9 mouse cellular contexts compared by ENCODE assay signal in genomic region chr5:77089294-77089693, GRCm38 (mm10). TPM values are rescaled to one million over a fixed set of nuclear protein-coding genes. Genes with fewer than 3 reads are reported as not detected.
A peak's percentile ranks its signal among the peaks of the same experiment; 100 is the strongest.
DNase-seq lines count a peak whose midpoint lies in the region; ATAC-seq and TF ChIP-seq lines count a peak whose summit lies in the region.
"Had no signal": no experiment of that assay in that cellular context is flagged by ENCODE, and none has a peak within 500 bp of the region (broad histone marks: within the 10 kb centered on the region; RNA-seq: fewer than 3 reads in every experiment).

No protein-coding gene starts in this region.

- no peaks in the 10 kb centered on the region for H3K36me3 ChIP-seq in testis, adult 2 months (ENCODE audit: control insufficient read depth, insufficient read depth, low read length)
- H3K36me3 ChIP-seq in forebrain, postnatal 0 days (ENCODE audit: insufficient read depth), result no peaks in the 10 kb centered on the region
- H3K36me3 ChIP-seq in hindbrain, embryonic 14.5 days (replicated peaks; ENCODE audit: control insufficient read depth, insufficient read depth), result no peaks in the 10 kb centered on the region
- 0 out of 2 replicates have a peak, but pooled peaks cover 2% of the 10 kb centered on the region for H3K36me3 ChIP-seq in liver, postnatal 0 days (replicated peaks; ENCODE audit: insufficient read depth, low read length)

- peak; percentile 59; the same call in 1 of the 2 replicates for TF ChIP-seq CTCF in testis, adult 2 months (IDR thresholded peaks at IDR 0.05; ENCODE audit: control insufficient read depth, insufficient read depth, insufficient replicate concordance, low read depth, low read length)
- TF ChIP-seq CTCF in forebrain, postnatal 0 days (IDR thresholded peaks at IDR 0.05; ENCODE audit: low read depth), result peak; percentile 75
- peak; percentile 86 for TF ChIP-seq CTCF in liver, postnatal 0 days (IDR thresholded peaks at IDR 0.05; ENCODE audit: low read depth)

- TF ChIP-seq POLR2A in testis, adult 2 months (IDR thresholded peaks at IDR 0.05; ENCODE audit: control insufficient read depth, low read depth, low read length), result no peak

- no peak overlapping the region for H3K9ac ChIP-seq in forebrain, postnatal 0 days
- H3K9ac ChIP-seq in hindbrain, embryonic 14.5 days, result no peak overlapping the region
- no peak overlapping the region for H3K9ac ChIP-seq in liver, postnatal 0 days (replicated peaks)
- H3K9ac ChIP-seq: neural tube, embryonic 12.5 days had no signal

- H3K4me3 ChIP-seq in testis, adult 2 months (ENCODE audit: control insufficient read depth, low read depth, low read length), result no peak overlapping the region
- no peak overlapping the region for H3K4me3 ChIP-seq in forebrain, postnatal 0 days (ENCODE audit: low read depth, low read length)
- H3K4me3 ChIP-seq in hindbrain, embryonic 14.5 days (replicated peaks; ENCODE audit: low read length), result no peak overlapping the region
- no peak overlapping the region for H3K4me3 ChIP-seq in liver, postnatal 0 days (ENCODE audit: low read depth, low read length)
- H3K4me3 ChIP-seq: neural tube, embryonic 12.5 days had no signal

- 29% methylated on average over 1 of the region's 1 CpGs for WGBS in forebrain, postnatal 0 days
- 50% methylated on average over 1 of the region's 1 CpGs for WGBS in hindbrain, embryonic 14.5 days
- 33% methylated on average over 1 of the region's 1 CpGs for WGBS in liver, postnatal 0 days (ENCODE audit: insufficient replicate concordance)

- H3K4me2 ChIP-seq in forebrain, postnatal 0 days (ENCODE audit: low read depth), result no peak overlapping the region
- no peak overlapping the region for H3K4me2 ChIP-seq in hindbrain, embryonic 14.5 days (replicated peaks)
- H3K4me2 ChIP-seq in liver, postnatal 0 days (ENCODE audit: low read depth, low read length), result no peak overlapping the region
- H3K4me2 ChIP-seq: neural tube, embryonic 12.5 days had no signal

- ATAC-seq in forebrain, postnatal 0 days, result no peak; the same call in 1 of the 2 replicates
- ATAC-seq in hindbrain, embryonic 14.5 days (ENCODE audit: low FRiP score), result 0 out of 2 replicates have a peak, but pooled peaks have one; percentile 31
- no peak for ATAC-seq in liver, postnatal 0 days

- H3K27me3 ChIP-seq in testis, adult 2 months (ENCODE audit: control insufficient read depth, insufficient read depth, low read length), result no peaks in the 10 kb centered on the region
- H3K27me3 ChIP-seq in forebrain, postnatal 0 days (ENCODE audit: insufficient read depth, low read length), result no peaks in the 10 kb centered on the region
- H3K27me3 ChIP-seq in hindbrain, embryonic 14.5 days (ENCODE audit: control insufficient read depth, insufficient read depth, low read length), result no peaks in the 10 kb centered on the region
- H3K27me3 ChIP-seq in liver, postnatal 0 days (ENCODE audit: insufficient read depth, low read length), result no peaks in the 10 kb centered on the region

- no peaks in the 10 kb centered on the region for H3K9me3 ChIP-seq in forebrain, postnatal 0 days (ENCODE audit: low read length)
- no peaks in the 10 kb centered on the region for H3K9me3 ChIP-seq in hindbrain, embryonic 14.5 days (ENCODE audit: control insufficient read depth, low read length)
- H3K9me3 ChIP-seq in liver, postnatal 0 days (ENCODE audit: low read length), result no peaks in the 10 kb centered on the region
- H3K9me3 ChIP-seq: neural tube, embryonic 12.5 days had no signal

- H3K27ac ChIP-seq in testis, adult 2 months (ENCODE audit: control insufficient read depth, insufficient read depth, low read depth, low read length), result no peak overlapping the region
- H3K27ac ChIP-seq in forebrain, postnatal 0 days (ENCODE audit: low read depth, low read length), result no peak overlapping the region
- peak overlapping the region; percentile 41; the same call in 1 of the 2 replicates for H3K27ac ChIP-seq in hindbrain, embryonic 14.5 days
- H3K27ac ChIP-seq in liver, postnatal 0 days (ENCODE audit: low read depth), result no peak overlapping the region
- H3K27ac ChIP-seq: neural tube, embryonic 12.5 days had no signal

- DNase-seq in testis, postnatal 14 days (ENCODE audit: low spot score), result no peak
- DNase-seq in adrenal gland, postnatal 25 days, result peak; percentile 48
- DNase-seq in forebrain, postnatal 0 days, result peak; percentile 59
- peak; percentile 61 for DNase-seq in hindbrain, embryonic 14.5 days (ENCODE audit: low spot score)
- DNase-seq in liver, postnatal 0 days, result peak; percentile 70
- DNase-seq in retina, embryonic 14.5 days (ENCODE audit: low spot score), result peak; percentile 74
- DNase-seq in Muller cell, postnatal 12 days (ENCODE audit: inconsistent ontology term), result no peak

- H3K4me1 ChIP-seq in testis, adult 2 months (ENCODE audit: control insufficient read depth, insufficient read depth, low read length), result peaks cover 4% of the 10 kb centered on the region
- H3K4me1 ChIP-seq in forebrain, postnatal 0 days (ENCODE audit: insufficient read depth), result no peaks in the 10 kb centered on the region
- H3K4me1 ChIP-seq in hindbrain, embryonic 14.5 days (replicated peaks; ENCODE audit: control insufficient read depth, insufficient read depth, low read length), result peaks cover 4% of the 10 kb centered on the region
- peaks cover 11% of the 10 kb centered on the region for H3K4me1 ChIP-seq in liver, postnatal 0 days (ENCODE audit: insufficient read depth)

- TF ChIP-seq EP300 in liver, postnatal 0 days (IDR thresholded peaks at IDR 0.05; ENCODE audit: low read depth), result no peak

RNA-seq across cellular contexts. Expression of gene Hopx, which starts 25.6 kb away (rescaled TPM):
- polyA plus RNA-seq in testis, adult 2 months (2012; rRNA removed), result 13.7 and 16.0 TPM in 2 replicates
- total RNA-seq in adrenal gland, postnatal 25 days (2021), result 1.7 and 2.6 TPM in 2 replicates
- 26.1 and 28.1 TPM in 2 replicates for total RNA-seq in forebrain, postnatal 0 days (2014; rRNA removed)
- polyA plus RNA-seq in forebrain, postnatal 0 days (2015; fragmentation: Nextera tagmentation; extraction: Ambion mirVana), result 2.7 and 2.8 TPM in 2 replicates
- 8.4 and 11.3 TPM in 2 replicates for polyA plus RNA-seq in hindbrain, embryonic 14.5 days (2014; fragmentation: Nextera tagmentation; extraction: Ambion mirVana)
- polyA plus RNA-seq in liver, postnatal 0 days (2015; fragmentation: Nextera tagmentation; extraction: Ambion mirVana), result 0.78 and 0.95 TPM in 2 replicates

Comparison
In these comparisons a context has a peak if more than half of its experiments do, and no peak if none do; other contexts are left out.
1. DNase-seq: peak in adrenal gland, postnatal 25 days (single experiment), forebrain, postnatal 0 days (single experiment), hindbrain, embryonic 14.5 days (single experiment), liver, postnatal 0 days (single experiment) and retina, embryonic 14.5 days (single experiment); none in testis, postnatal 14 days (single experiment) and Muller cell, postnatal 12 days (single experiment).
2. Peak in every context shown above with its lines, with median percentiles within 50 percentile points of each other: CTCF ChIP-seq.